In the genomic region with DNA sequence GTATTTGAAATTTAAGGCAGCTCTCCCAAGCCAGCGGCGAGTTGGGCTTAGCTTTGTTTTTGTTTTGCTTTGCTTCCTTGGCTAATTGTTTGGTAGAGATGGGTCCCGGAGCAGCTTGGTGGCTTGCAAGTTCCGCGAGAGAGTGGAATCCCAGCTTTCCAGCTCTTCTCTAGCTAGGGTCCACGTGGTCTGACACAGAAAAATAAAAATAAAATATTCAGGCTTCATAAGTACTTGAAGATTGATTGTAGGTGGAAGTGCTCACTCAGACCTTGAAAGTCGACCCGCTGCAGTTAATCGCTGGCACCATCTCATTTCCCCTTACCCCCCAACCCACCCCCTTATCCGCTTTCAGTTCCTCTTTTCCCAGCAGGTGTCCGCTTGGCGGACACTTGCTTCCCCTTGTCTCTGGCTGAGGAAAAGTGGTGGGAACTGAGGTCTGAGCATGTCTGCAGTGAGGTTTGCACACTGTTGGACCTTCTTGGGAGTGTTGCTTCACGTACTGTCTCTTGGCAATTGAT, we compare ENCODE assay signal across 8 mouse cellular contexts.
A peak's percentile ranks its signal among the peaks of the same experiment; 100 is the strongest.
DNase-seq lines count a peak whose midpoint lies in the region; ATAC-seq and TF ChIP-seq lines count a peak whose summit lies in the region.

No protein-coding gene starts in this region.

- peaks cover 2% of the 10 kb centered on the region; the same call in 1 of the 2 replicates for H3K4me1 ChIP-seq in testis, adult 2 months (ENCODE audit: control insufficient read depth, insufficient read depth, low read length)
- peaks cover 4% of the 10 kb centered on the region for H3K4me1 ChIP-seq in heart, embryonic 16.5 days (ENCODE audit: control insufficient read depth, insufficient read depth, low read length)

- H3K27me3 ChIP-seq in testis, adult 2 months (ENCODE audit: control insufficient read depth, insufficient read depth, low read length), result no peaks in the 10 kb centered on the region
- no peaks in the 10 kb centered on the region for H3K27me3 ChIP-seq in heart, embryonic 16.5 days (ENCODE audit: control insufficient read depth, insufficient read depth, low read length)

- H3K27ac ChIP-seq in testis, adult 2 months (ENCODE audit: control insufficient read depth, insufficient read depth, low read depth, low read length), result peak overlapping the region; percentile 18
- H3K27ac ChIP-seq in heart, embryonic 16.5 days (ENCODE audit: low read length), result peak overlapping the region; percentile 80

- TF ChIP-seq CTCF in testis, adult 2 months (IDR thresholded peaks at IDR 0.05; ENCODE audit: control insufficient read depth, insufficient read depth, insufficient replicate concordance, low read depth, low read length), result no peak

- no peaks in the 10 kb centered on the region for H3K36me3 ChIP-seq in testis, adult 2 months (ENCODE audit: control insufficient read depth, insufficient read depth, low read length)
- H3K36me3 ChIP-seq in heart, embryonic 16.5 days (ENCODE audit: control insufficient read depth, insufficient read depth), result no peaks in the 10 kb centered on the region

- no peak for TF ChIP-seq POLR2A in testis, adult 2 months (IDR thresholded peaks at IDR 0.05; ENCODE audit: control insufficient read depth, low read depth, low read length)

- 2% methylated on average over 13 of the region's 13 CpGs for WGBS in heart, embryonic 16.5 days

- H3K9me3 ChIP-seq in heart, embryonic 16.5 days (replicated peaks; ENCODE audit: control insufficient read depth, low read length), result no peaks in the 10 kb centered on the region

- peak overlapping the region; percentile 11 for H3K4me3 ChIP-seq in testis, adult 2 months (ENCODE audit: control insufficient read depth, low read depth, low read length)
- peak overlapping the region; percentile 59 for H3K4me3 ChIP-seq in heart, embryonic 16.5 days (ENCODE audit: low read length)

- peak overlapping the region; percentile 88 for H3K4me2 ChIP-seq in heart, embryonic 16.5 days (ENCODE audit: low read depth, low read length)

- no peak for DNase-seq in testis, postnatal 14 days (ENCODE audit: low spot score)
- peak; percentile 29 to 58 for DNase-seq in kidney, postnatal 25 days
- peak; percentile 52 to 58 for DNase-seq in lung, postnatal 4 days
- peak; percentile 35 to 63 for DNase-seq in spleen, postnatal 4 days (ENCODE audit: low spot score in 2 of 2)
- no peak for DNase-seq in cerebellum, adult 11-12 months

- H3K9ac ChIP-seq in heart, embryonic 16.5 days (ENCODE audit: low read length), result peak overlapping the region; percentile 71

- ATAC-seq in common myeloid progenitor, adult 5-6 weeks (replicated peaks; ENCODE audit: low read depth, poor library complexity, severe bottlenecking), result peak; percentile 67
- peak; percentile 39 for ATAC-seq in heart, embryonic 16.5 days (replicated peaks; ENCODE audit: extremely low read depth, insufficient read depth, low FRiP score)

Comparison
In these comparisons a context has a peak if more than half of its experiments do, and no peak if none do; other contexts are left out.
1. DNase-seq: peak in kidney, postnatal 25 days (2 of 2), lung, postnatal 4 days (2 of 2) and spleen, postnatal 4 days (2 of 2); none in testis, postnatal 14 days (single experiment) and cerebellum, adult 11-12 months (single experiment).